Mouse (Mus musculus) kidney, postnatal 25 days (tissue): ENCODE measurements around the gene Pvr.
"Not testable (repeated sequence)": the region's sequence is repeated elsewhere in the genome, so short reads cannot be mapped to it uniquely, and the experiment has no call there.

Experiments used
- DNase-seq, 2 experiments: peaks; one replicate each; pipeline ENCODE4 v3.0.0; 2021; ENCODE audit warnings: mixed read lengths in 2 of 2

Pvr gene

DNA sequence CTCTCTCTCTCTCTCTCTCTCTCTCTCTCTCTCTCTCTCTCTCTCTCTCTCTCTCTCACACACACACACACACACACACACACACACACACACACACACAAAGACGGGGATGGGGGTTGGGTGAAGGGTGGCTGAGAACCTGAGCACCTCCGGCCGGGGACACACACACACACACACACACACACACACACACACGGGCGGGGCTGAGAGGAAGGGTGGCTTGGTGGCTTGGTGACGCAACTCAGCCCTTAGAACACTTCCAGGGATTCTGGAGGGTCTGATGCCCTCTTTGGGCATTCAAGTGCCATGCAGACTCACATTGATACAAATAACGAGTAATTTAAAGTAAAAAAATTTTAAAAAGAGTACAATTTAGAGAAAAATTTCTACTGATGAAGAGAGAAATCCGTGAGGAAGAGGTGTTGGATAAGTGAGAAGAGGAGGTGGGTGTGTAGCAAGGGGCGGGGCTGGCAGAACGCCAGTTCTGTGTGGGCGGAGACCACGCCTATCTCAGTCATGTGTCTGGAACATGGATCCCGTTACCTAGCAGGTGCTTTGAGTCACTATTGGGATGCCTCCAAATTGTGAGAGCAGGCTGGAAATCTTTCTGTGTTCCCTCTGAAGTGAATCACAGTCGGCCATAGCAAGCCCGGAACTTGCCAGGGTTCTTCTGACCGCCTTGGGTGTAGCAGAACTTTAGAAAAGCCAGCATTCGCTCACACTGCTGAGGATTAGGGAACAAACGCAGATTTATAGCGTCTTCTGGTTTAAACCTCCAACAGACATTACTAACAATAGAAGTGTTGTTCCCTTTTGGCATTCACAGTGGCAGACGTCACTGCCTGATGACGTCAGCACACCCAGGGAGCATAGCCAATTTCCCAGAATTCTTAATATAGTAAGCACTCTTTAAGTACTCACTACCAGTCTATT lies 12.2 kb upstream of the Pvr start:
- peak; percentile 52 to 74 for DNase-seq

DNA sequence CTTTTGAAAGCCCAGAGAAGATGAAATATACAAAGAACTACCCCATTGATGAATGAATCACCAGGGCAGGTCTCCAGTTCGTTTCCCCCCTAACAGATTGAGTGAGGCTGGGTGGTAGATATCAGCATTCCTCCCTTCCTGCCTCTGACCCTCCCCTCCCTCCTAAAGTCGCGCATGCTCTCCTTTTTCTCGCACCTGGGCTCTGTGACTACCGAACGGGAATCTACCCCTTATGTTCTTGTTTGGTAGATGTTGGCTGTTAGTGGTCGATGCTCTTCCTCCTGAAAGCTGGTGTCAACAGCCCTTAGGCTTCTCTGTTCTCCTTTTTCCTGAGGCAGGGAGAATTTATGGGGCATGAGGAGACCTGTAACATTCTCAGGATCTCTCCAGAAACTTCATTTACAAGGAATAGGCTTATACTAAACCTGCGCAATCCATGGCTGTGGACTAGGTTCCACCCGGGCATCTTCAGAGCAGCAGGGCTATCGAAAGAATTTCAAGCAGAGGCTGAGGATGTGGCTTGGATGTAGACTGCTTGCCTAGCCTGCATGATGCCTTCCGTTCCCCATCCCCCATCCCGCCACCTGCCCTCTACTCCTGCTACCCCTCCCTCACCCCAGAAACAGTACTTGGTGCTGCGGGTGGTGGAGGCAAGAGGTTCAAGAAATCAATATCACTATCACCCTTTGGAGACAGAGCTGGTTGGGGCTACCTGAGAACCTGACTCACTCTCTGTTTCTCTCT lies 11.3 kb upstream of the Pvr start:
- DNase-seq = no peak

DNA sequence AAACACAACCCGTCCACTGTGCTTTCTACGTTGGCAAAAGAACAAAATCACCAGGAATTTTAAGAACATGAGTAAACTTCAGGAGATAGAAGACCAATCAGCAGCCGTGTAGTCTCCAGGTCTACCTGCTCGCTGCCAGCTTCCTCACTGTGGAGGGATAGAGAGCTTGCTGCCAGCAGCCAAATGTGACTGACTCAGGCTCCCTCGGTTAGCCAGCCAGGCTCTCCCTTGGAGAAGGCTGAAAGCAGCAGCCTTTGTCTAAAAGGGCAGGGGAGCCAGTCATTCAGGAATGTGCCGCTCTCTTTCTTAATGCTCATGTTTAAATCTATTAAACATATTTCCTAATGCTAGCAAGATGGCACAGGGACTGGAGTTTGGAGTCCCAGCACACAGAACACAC lies 9.5 kb upstream of the Pvr start:
- DNase-seq = not testable (repeated sequence)

DNA sequence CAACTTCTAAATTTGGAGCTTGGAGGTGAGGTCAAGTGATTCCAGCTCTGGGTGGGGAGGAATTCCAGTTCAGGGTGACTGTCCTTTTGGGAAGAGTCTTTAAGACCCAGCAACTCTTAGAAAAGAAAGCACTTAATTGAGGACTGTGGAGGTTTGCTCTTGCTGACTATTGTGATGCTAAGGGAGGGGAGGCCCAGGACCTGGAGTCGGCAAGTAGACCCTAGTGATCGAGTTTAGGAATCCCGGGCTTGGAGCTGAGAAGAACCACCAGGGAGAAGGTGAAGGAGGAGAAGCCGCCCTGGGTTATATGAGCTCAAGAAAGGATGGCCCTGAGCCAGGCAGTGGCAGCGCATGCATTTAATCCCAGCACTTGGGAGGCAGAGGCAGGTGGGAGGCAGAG lies 7.5 kb upstream of the Pvr start:
- DNase-seq = no peak

DNA sequence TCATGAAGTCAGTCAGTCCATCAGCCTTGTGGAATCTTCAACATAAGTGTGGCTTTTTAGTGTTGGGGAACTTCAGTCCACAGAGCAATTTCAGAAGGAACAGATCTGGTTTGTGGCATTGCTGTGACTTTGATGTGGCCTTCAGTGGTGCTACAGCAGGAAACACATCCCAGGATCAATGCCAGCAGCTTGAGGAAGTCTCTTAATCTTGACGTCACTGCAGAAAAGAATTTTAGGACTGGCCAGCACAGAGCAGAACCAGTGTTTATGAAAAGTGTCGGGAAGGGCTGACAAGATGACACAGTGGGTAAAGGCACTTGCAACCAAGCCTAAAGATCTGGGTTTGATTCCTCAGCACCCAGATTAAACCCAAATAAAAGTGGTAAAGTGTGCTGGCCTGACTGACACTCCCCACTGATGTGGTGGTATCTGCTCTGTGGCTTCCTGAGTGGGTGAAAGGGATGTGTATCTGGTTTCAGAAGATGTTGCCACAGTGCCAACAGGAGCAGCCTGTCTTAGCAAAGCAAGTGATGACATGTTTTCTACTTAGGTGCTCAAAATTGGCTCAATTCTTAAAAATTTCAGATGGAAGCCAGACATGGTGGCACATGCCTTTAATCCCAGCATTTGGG lies 6.0 kb upstream of the Pvr start:
- DNase-seq = peak; percentile 54 to 60

DNA sequence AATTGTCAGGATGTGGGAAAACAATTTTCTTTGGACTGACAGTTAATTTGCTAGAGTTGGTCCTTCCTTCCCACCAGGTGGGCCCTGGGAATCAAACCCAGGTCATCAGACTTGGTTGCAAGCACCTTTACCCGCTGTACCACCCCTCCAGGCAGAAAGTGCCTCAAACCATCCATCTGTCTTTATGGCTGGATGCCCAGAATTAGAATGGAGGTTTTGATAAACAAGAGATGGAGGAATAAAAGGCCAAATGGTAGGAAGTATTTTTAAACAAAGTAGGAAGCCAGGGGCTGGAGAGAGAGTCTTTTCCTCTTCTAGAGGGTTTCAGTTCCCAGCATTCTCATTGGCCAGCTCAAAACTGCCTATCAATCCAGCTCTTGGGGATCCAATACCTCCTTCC lies 4.4 kb upstream of the Pvr start:
- DNase-seq = no peak

DNA sequence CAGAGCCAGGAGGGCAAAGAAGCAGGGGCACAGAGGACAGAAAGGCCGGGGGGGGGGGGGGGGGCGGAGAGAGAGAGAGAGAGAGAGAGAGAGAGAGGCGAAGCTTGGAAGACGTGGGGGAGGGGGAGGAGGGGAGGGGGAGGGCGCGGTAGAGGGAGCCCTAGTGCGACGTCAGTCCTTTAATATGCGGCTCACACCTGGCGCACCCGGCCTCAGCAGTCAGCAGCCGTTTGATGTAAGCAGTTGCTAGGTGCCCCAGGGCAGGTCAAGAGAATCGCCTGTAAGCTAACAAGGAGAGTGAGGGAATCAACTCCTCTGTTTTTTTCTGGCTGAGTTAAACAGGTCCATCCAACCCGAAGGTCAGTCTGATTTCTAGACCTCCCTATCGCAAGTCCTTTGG lies 2.8 kb upstream of the Pvr start:
- DNase-seq = peak in 1 of 2 experiments; percentile 58

DNA sequence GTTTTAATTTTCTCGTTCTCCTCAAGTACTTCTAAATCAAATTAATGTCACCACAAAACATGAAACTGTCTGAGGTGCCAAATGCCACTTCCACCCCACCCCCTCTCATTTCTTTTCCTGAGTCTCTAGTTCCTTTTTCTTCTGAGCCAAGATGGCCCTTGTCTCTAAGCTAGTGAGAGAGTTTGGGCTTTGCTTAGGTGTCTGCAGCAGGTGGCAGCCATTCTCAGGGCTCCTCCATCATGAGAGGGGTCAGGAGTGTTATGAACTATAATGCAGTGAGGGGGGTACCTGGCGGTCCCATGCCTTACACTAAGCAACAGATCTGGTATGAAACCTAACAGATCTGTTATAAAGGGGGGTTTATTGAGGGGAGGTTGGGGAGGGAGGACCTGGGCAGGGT lies 2.4 kb upstream of the Pvr start:
- no peak for DNase-seq

DNA sequence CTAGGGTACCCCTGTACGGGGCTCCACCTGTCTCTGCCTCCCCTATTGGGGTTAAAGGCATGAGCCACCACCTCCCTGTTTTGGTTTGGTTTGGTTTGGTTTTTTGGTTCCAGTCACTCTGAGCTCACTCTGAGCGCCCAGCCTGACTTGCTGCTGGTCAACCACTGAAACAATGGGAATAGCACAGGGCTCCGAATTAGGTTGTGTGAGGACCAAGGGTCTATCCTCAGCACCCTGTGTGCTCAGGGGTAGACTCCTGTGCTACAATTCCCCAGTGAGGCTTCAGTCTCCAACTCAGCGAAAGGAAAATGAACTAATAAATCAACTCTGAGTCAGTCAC lies 824 bp downstream of the Pvr start:
- no peak for DNase-seq

DNA sequence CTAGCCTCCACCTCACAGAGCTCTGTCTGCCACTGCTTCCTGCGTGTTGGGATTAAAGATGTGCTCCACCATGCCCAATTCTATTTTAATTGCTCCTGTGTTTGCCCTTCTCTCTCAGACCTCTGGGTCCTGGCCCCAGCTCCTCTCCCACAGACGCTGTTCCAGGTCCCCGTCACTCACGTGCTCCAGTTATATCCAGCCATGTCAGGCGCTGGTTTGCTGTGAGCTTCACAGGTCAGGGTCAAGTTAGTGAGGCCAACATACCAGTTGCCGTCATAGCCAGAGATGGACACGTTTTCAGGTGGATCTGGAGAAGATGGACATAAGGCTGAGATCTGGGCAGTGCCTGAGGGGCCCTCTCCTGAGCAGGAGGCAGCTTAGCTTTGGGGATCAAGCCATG lies 6.4 kb downstream of the Pvr start:
- DNase-seq = no peak

DNA sequence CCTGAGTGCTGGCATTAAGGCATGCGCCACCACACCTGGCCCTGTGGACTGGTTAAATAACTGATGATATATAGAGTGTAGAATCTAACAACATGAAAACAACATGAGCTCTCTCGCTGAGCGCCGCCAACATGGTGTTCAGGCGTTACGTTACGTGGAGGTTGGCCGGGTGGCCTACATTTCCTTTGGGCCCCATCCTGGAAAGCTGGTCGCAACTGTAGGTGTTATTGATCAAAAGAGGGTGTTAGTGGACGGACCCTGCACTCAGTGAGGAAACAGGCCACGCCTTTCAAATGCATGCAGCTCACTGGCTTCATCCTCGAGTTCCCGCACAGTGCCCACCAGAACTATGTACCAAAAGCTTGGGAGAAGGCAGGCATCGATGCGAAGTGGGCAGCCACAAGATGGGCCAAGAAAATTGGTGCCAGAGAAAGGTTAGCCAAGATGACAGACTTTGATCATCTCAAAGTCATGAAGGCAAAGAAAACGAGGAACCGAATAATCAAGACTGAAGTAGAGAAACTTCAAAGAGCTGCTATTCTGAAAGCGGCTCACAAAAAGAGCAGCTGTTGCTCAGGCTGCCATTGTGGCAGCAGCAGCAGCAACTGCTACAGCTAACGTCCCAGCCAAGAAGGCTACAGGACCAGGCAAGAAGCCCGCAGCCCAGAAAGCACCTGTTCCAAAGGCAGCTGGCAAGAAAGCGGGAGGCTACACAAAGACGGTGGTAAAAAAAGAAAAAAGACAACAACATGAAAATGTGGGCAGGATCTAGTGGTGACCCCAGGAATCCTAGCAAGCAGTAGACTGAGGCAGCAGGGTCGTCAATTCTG lies 9.1 kb downstream of the Pvr start:
- no peak for DNase-seq

DNA sequence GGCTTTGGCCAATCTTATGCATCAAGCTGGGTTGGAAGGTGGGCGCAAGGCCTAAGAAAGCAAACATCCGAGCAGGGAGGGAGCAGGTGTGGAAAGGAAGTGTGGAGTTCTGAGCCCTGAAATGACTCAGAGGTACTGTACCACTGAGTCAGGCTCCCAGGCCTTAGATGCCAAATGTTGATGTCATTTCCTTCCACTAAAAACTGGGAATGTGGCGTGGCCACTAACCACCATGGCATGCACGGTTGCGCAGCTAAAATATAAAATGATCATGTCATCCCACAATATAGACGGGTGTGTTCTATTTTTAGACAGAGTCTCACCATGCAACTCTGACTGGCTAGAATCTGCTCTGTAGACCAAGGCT lies 9.7 kb downstream of the Pvr start:
- DNase-seq = no peak

DNA sequence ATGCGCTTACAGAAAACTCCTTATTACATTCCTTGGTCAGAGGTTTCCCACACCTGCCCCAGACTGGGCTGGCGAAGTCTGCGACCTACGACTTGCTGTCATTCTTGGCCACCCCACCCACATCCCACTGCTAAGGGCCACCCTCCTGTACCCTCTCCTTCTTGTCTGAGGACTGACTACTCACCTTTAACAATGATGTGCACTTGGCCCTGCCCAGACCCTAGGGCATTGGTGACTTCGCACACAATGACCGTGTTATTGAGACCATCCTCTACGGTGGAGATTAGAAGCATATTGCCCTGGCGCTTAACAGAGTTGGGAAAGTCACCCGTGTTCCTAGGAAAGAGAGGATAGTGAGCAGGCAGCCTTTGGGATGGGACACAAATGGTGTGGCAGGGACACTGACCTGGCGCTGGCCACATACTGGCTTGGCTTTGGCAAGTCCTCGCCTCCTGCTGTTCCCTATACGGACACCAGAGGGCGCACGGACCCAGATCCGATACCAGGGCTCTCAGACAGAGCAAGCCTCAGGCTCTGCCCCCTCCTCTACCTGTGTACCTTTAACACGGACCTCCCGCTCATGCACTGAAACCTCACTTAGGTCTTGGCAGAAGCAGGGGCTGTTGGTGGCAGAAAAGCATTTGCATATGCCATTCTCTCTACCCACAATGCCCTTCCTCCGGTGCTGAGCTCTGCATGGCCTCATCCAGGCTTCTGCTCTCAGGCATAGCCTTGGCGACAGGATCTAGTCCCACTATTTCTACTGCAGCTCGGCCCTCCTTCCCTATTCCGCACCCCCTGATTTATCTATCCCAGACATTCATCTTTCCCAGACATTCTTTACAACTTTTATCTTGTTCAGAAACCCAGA lies 10.3 kb downstream of the Pvr start:
- DNase-seq = peak; percentile 80 to 91

DNA sequence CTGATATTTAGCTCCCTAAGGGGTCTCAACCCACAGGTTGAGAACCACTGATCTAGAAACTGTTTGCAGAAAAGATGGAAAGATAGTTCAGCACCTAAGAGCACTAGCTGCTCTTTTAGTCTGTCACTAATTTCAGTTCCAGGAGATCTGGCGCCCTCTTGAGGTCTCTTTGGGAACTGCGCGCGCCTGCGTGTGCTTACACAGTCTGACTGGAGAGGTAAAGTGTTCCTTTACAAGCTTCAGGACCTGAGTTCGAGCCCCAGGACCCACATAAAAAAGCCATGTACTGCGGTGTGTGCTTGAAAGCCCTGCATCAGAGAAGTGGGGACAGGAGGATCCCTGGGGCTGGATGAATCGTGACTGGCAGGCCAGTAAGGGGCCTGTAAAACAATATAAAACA lies 31.1 kb downstream of the Pvr start:
- DNase-seq = peak in 1 of 2 experiments; percentile 66

DNA sequence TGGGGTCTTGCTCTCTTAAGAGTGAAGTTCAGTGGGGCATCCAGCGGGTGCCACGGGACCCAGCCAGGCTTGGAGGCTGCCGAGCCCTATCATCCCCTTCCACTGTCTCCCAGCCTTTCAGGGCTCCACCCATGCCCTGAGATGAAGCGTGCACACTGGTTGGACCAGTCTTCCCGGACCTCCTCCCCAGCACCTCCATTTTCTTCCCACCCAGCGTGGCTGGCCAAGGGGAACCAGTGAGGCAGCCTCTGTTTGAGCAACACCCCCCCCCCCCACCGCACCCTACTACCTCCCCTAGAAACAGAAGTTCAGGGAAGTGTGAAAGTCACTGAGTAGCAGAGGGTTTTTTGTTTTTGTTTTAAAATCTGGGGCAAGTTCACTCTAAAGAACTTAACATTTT lies 33.1 kb downstream of the Pvr start, which contains the start of gene Ceacam19:
Gene Ceacam19 (minus strand): TSS at position 117 of the 400 bp plus-strand sequence.
- DNase-seq = no peak

DNA sequence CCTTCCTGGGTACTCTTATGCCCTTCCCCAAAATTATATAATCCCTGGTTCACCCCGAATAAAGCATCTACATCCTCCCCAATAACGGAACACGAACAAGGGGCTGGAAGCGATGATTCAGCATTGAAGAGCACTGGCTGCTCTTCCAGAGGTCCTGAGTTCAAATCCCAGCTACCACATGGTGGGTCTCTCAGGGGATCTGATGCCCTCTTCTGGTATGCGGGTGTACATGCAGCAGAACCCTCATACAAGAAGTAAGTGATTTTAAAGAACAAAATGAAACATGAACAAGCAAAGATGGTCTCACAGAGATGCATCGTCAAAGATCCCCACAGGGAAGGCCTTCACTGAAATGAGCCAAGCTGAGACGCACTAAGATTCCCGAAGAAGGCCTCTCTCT lies 40.2 kb downstream of the Pvr start:
- no peak for DNase-seq

DNA sequence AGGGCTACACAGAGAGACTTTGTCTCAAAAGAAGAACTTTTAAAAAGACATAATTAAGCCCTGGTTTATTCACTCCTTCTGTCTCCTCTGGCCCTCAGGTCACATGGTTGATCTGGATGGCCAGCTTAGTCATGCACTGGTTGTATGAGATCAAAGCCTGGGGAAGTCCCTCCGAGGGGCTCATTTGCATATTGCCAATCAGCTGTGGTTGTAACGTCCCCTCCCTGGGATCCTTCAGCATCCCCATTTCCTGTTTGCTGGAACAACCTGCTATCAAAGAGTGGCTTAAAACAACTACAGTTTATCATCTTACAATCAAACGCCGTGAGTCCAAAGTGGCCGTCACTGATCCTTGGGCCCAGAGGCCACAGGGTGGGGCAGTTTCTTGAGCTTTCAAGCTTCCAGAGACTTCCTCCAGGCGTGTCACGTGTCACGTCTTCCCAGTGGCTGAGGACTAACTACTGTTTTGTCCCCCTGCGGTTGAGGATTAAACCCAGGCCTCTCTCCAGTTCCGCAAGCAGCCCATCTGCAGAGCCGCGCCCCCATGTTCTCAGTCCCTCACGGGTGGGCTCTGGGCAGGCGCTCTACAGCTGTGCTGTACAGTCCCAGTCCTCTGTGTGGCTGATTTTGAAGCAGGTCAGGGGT lies 44.1 kb downstream of the Pvr start:
- DNase-seq = no peak

DNA sequence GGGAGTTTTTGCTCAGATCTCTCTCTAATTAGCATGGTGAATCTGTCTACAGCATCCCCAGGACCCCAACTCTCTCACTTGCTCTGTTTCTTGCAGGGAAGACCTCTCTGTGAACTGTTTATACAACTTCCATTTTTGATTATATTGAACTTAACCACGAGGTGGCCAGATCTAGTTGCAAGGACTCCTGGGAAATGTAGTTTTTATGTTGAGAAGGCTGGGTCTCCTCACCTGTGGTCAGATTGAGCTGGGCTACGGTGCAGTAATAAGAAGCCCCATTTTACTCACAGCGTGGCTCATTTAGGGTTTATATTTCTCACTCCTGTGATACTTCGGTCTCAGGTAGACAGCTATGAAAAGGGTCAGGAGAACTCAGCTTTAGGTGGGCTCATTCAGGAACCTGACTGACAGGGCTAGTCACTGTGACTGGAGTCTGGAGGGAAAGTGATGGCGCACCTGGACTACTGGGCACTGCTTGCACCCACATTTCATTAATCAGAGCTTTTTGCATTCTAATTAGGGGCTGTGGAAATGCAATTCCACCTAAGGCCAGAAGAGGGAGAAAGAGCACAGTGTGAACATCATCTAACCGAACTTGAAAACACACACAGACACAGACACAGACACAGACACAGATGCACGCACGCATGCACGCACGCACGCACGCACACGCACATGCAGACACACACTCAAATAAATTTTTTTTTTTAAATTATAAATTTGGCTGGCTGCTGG lies 44.8 kb downstream of the Pvr start:
- DNase-seq = peak in 1 of 2 experiments; percentile 75

DNA sequence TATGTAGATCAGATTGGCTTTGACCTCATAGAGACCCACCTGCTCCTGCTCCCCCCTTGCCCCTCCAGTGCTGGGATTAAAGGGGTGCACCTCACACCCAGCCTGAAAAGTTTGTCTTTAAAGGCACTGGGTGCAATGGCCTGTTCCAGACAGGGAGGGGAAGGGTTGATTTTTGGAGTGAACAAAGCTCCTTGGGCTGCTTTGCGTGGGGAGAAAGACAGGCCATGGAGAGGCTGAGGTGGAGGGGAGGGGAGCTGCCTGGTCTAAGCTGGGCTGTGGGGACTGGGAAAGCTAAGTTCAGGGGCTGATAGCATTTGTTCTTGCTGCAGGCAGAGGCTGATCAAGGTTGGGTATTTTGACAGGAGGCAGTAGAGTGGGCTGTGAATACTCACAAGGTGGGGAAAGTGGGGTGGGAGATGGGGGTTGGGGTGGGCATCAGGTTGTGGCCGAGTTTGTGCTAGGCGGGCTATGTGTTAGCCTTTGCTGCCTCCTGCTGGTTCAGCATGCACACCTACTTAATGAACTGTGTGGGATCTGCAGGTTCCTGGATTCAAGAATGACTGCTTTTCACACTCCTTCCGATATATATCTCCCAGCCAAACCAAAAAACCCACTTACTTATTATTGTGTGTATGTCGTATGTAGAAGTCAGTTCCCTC lies 48.9 kb downstream of the Pvr start:
- DNase-seq = peak in 1 of 2 experiments; percentile 69

DNA sequence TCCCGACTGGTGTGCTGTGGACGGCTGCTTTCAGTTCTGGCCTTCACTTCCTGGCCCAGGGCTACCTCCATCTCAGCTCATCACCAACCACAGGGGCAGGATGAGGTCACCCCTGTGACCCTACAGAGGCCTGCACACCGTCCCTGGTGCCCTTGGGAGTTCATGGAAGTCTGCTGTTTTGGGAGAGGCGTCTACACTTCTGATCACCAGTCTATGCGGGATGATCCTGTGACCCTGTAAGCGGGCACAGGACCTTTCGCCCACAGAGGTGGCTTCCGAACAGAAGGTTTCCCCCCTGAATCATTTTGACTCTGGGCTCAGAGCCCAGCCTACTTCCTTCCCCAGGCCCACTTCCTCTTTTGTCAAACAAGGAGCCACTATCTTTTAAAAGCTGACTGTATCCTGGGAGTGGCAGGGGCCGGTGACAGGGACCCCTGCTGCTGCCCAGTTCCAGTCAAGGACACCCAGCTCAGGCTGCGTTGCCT lies 49.8 kb downstream of the Pvr start:
- DNase-seq = peak; percentile 37 to 65
